Mouse (Mus musculus) thymus, adult 2 months (tissue): ENCODE measurements at regions not wholly inside any gene's neighbourhood (a gene's known extent, or its start where the extent isn't known, plus 50 kb on each side); places are given as distances from the start of the nearest gene placed in this dataset.

ENCODE experiments used
- CTCF ChIP-seq: fragments of 200-500 bp; IDR thresholded peaks from 2 replicates; pipeline ENCODE4 v1.5.1; 2012; ENCODE audit warnings: mild to moderate bottlenecking, control low read depth, low read length, moderate library complexity, borderline replicate concordance; ENCODE audit not compliant: control insufficient read depth, poor library complexity, insufficient read depth; ENCODE audit errors: extremely low read depth
- POLR2A ChIP-seq: fragments of 200-500 bp; IDR thresholded peaks from 2 replicates; pipeline ENCODE4 v1.6.1; 2012; ENCODE audit warnings: mild to moderate bottlenecking, low read length, control low read depth, moderate library complexity; ENCODE audit not compliant: control insufficient read depth, poor library complexity, insufficient read depth; ENCODE audit errors: extremely low read depth

- TF ChIP-seq CTCF (no peak), POLR2A (no peak)
Observed at GRCm38 (mm10) chr7:73302501-73302900, 72.8 kb upstream of the Rgma start.
